Mouse (Mus musculus) frontal cortex, adult (tissue): ENCODE measurements at regions not wholly inside any gene's neighbourhood (a gene's known extent, or its start where the extent isn't known, plus 50 kb on each side); places are given as distances from the start of the nearest gene placed in this dataset.

ENCODE experiments used
- ATAC-seq: cut with Nextera tagmentation; 2 replicates; pipeline ENCODE4 v1.9.2; 2017; ENCODE audit warnings: mild to moderate bottlenecking, moderate library complexity, mixed read lengths; ENCODE audit not compliant: low TSS enrichment

DNA sequence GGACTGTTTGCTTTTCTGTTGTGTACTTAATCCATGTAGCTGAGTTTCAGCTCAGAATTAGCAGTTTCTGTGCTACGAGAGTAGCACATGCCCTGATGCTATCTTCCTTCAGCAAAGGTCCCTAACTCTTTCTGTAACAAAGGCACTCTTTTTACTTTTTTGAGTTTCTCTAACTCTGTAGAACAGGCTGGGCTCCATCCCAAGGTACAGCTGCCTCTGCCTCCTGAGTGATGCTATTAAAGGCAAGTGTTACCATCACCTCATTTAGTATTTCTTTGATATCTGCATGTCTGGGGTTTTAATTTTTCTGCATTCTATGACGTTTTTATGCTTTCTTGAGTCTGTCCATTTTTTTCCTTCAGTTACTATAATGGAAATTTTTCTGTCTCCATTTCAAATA, 853.9 kb downstream of the Edem1 start:
- peak; percentile 76 for ATAC-seq

DNA sequence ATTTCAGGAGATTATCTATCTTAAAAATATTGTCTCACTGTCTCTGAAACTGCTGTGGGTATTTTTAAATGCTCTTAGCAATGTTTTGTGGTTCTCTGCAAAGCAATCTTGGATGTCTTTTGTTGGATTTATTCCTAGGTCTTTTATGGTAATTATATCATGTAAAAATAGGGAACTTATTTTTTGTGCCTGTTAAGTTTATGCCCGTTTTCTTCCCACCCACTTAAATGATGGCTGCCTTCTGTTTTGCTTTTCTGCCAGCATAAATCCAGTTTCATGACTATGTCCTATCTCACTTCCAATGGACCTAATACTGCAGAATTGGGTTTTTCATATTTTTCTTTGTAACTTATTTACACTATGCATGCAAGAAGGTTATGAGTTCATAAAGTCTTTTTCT, 901.6 kb downstream of the Edem1 start:
- ATAC-seq, result peak; percentile 80

- peak; percentile 98 for ATAC-seq
Measured at GRCm38 (mm10) chr6:109740686-109741085, 904.7 kb upstream of the Grm7 start.
